Mouse (Mus musculus) lung, embryonic 14.5 days (tissue): Measurements from ENCODE around the gene Lrch1. TPM values are rescaled to one million over a fixed set of nuclear protein-coding genes. Genes with fewer than 3 reads are reported as not detected.
A peak's percentile ranks its signal among the peaks of the same experiment; 100 is the strongest.

Experiments
- ATAC-seq: fragments of 200-750 bp; cut with Nextera tagmentation; 2 replicates; pipeline ENCODE4 v1.8.0; 2017; ENCODE audit warnings: mild to moderate bottlenecking, moderate TSS enrichment, moderate library complexity; ENCODE audit not compliant: insufficient read depth
- DNase-seq: peaks from one replicate; pipeline ENCODE4 v3.0.0-alpha.2; 2015
- H3K27ac ChIP-seq: fragments of 300-500 bp; sonication (generic); 2 replicates; pipeline ENCODE4 v1.5.1; 2014; ENCODE audit warnings: low read depth, mild to moderate bottlenecking, moderate library complexity
- H3K27me3 ChIP-seq: fragments of 300-500 bp; sonication (generic); 2 replicates; pipeline ENCODE4 v1.6.1; 2014; ENCODE audit warnings: low read length, control low read depth; ENCODE audit not compliant: insufficient read depth
- H3K36me3 ChIP-seq: fragments of 300-500 bp; sonication (generic); 2 replicates; pipeline ENCODE4 v1.6.1; 2014; ENCODE audit warnings: control low read depth; ENCODE audit not compliant: insufficient read depth
- H3K4me1 ChIP-seq: fragments of 300-500 bp; sonication (generic); 2 replicates; pipeline ENCODE4 v1.6.1; 2014; ENCODE audit warnings: antibody characterized with exemption, control low read depth; ENCODE audit not compliant: insufficient read depth
- H3K4me2 ChIP-seq: fragments of 300-500 bp; sonication (generic); 2 replicates; pipeline ENCODE4 v1.6.1; 2014; ENCODE audit warnings: mild to moderate bottlenecking
- H3K4me3 ChIP-seq: fragments of 300-500 bp; sonication (generic); 2 replicates; pipeline ENCODE4 v1.5.1; 2014; ENCODE audit warnings: low read depth, low read length
- H3K9ac ChIP-seq: fragments of 300-500 bp; sonication (generic); 2 replicates; pipeline ENCODE4 v1.6.1; 2014
- H3K9me3 ChIP-seq: fragments of 300-500 bp; sonication (generic); 2 replicates; pipeline ENCODE4 v1.6.1; 2016; ENCODE audit warnings: low read depth, low read length, control low read depth
- CTCF ChIP-seq: IDR thresholded peaks from 2 replicates; pipeline ENCODE4 v1.5.1; 2016; ENCODE audit warnings: antibody characterized with exemption, low read depth
- WGBS: fragments of 180-500 bp; shearing (Covaris S2); extraction: QIAGEN DNeasy Blood & Tissue Kit; methylation state at CpG from one replicate; pipeline ENCODE4 v1.1.7; 2014; 5-methylcytosine and 5-hydroxymethylcytosine counted together
- polyA plus RNA-seq: library from polyadenylated mRNA; unstranded; fragments of >200 nt; fragmentation: Nextera tagmentation; extraction: Ambion mirVana; gene quantifications from 2 replicates; pipeline ENCODE4 v1.2.1, GENCODE M21; 2014

Lrch1 gene
- polyA plus RNA-seq, 1 experiment from 2014 or later, result 23.9 TPM

- TF ChIP-seq CTCF, result no peak
- ATAC-seq, result peak; percentile 84
These were observed 94.5 kb downstream of the Lrch1 start for GRCm38 (mm10) chr14:74852965-74853758.

GRCm38 (mm10) chr14:74851866-74852265 is 95.8 kb downstream of the Lrch1 start:
- ATAC-seq (no peak), DNase-seq (peak; percentile 53)
- no peak for TF ChIP-seq CTCF
- H3K4me1 ChIP-seq, result peaks cover 42% of the 10 kb centered on the region
- WGBS, result 36% methylated on average over 9 of the region's 9 CpGs
- no peak overlapping the region for H3K9ac ChIP-seq
- H3K27me3 ChIP-seq, result no peaks in the 10 kb centered on the region
- H3K27ac ChIP-seq, result peak overlapping the region; percentile 92
- H3K4me2 ChIP-seq, result no peak overlapping the region
- H3K36me3 ChIP-seq, result 0 out of 2 replicates have a peak, but pooled peaks cover 9% of the 10 kb centered on the region
- H3K9me3 ChIP-seq, result no peaks in the 10 kb centered on the region
- no peak overlapping the region for H3K4me3 ChIP-seq

More at GRCm38 (mm10) chr14:74852965-74853758, 94.5 kb downstream of the Lrch1 start:
- Histone ChIP-seq H3K9me3 (no peaks in the 10 kb centered on the region), H3K9ac (peak overlapping the region; percentile 4; the same call in 1 of the 2 replicates), H3K27me3 (no peaks in the 10 kb centered on the region), H3K27ac (peak overlapping the region; percentile 92), H3K36me3 (0 out of 2 replicates have a peak, but pooled peaks cover 9% of the 10 kb centered on the region), H3K4me2 (peak overlapping the region; percentile 38), H3K4me3 (no peak overlapping the region), H3K4me1 (peaks cover 35% of the 10 kb centered on the region)
- 8% methylated on average over 16 of the region's 16 CpGs for WGBS
- peak; percentile 87 for DNase-seq

GRCm38 (mm10) chr14:74849020-74849419 is 98.7 kb downstream of the Lrch1 start:
- ATAC-seq (peak; percentile 62; the same call in 1 of the 2 replicates), DNase-seq (peak; percentile 90)
- Histone ChIP-seq H3K36me3 (no peaks in the 10 kb centered on the region), H3K9ac (no peak overlapping the region), H3K27ac (peak overlapping the region; percentile 89), H3K27me3 (no peaks in the 10 kb centered on the region), H3K4me2 (no peak overlapping the region), H3K4me3 (no peak overlapping the region), H3K4me1 (peaks cover 45% of the 10 kb centered on the region), H3K9me3 (no peaks in the 10 kb centered on the region)
- WGBS, result 26% methylated on average over 6 of the region's 6 CpGs
- no peak for TF ChIP-seq CTCF

- ATAC-seq (no peak), DNase-seq (no peak)
- no peak overlapping the region for H3K4me3 ChIP-seq
- WGBS, result 92% methylated on average over 5 of the region's 5 CpGs
- no peak for TF ChIP-seq CTCF
- H3K27ac ChIP-seq, result peak overlapping the region; percentile 89
- no peaks in the 10 kb centered on the region for H3K36me3 ChIP-seq
- H3K4me1 ChIP-seq, result peaks cover 39% of the 10 kb centered on the region
- no peaks in the 10 kb centered on the region for H3K27me3 ChIP-seq
- no peaks in the 10 kb centered on the region for H3K9me3 ChIP-seq
- no peak overlapping the region for H3K9ac ChIP-seq
- H3K4me2 ChIP-seq, result no peak overlapping the region
These were observed 99.5 kb downstream of the Lrch1 start for GRCm38 (mm10) chr14:74848224-74848623.

GRCm38 (mm10) chr14:74847311-74848133 is 100.2 kb downstream of the Lrch1 start:
- no peak overlapping the region for H3K4me3 ChIP-seq
- ATAC-seq (no peak), DNase-seq (peak; percentile 46)
- WGBS, result 59% methylated on average over 14 of the region's 14 CpGs
- TF ChIP-seq CTCF, result no peak
- H3K27ac ChIP-seq, result peak overlapping the region; percentile 89
- no peaks in the 10 kb centered on the region for H3K9me3 ChIP-seq
- H3K4me1 ChIP-seq, result peaks cover 32% of the 10 kb centered on the region
- H3K9ac ChIP-seq, result no peak overlapping the region
- no peaks in the 10 kb centered on the region for H3K36me3 ChIP-seq
- no peaks in the 10 kb centered on the region for H3K27me3 ChIP-seq
- no peak overlapping the region for H3K4me2 ChIP-seq

- ATAC-seq (peak; percentile 84), DNase-seq (peak; percentile 86)
- Histone ChIP-seq H3K4me3 (no peak overlapping the region), H3K36me3 (no peaks in the 10 kb centered on the region), H3K4me2 (no peak overlapping the region), H3K27ac (peak overlapping the region; percentile 89), H3K9me3 (no peaks in the 10 kb centered on the region), H3K27me3 (no peaks in the 10 kb centered on the region), H3K4me1 (peaks cover 23% of the 10 kb centered on the region), H3K9ac (no peak overlapping the region)
- no peak for TF ChIP-seq CTCF
- WGBS, result 26% methylated on average over 5 of the region's 5 CpGs
These were observed 101.0 kb downstream of the Lrch1 start for GRCm38 (mm10) chr14:74846668-74847067.
